Mouse (Mus musculus) right cerebral cortex, postnatal 14 days (tissue): ENCODE results near the gene Serpinb8.

Experiments used
- DNase-seq: peaks from one replicate; pipeline ENCODE4 v3.0.0; 2022

Serpinb8 gene

GRCm38 (mm10) chr1:107645086-107645485 is 55.3 kb downstream of the Serpinb8 start:
- DNase-seq = peak; percentile 62

DNA sequence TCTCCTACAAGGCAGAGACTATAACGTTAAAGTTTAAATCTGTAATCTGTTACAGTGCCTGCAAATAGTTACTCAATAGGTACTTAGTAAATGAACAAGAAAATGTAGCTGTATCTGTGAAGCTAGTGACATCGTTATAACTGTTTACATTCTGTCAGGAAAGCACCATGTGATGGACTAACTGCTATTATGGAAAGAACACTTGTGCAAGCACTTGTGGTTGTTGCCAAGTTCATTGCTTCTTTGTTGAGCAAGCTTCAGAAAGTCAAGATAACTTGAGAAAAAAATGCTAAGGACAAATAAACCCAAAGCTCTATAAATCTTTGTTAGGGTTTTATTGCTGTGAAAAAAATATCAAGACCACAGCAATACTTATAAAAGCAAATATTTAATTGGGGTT is 67.9 kb downstream of the Serpinb8 start:
- no peak for DNase-seq
